Mouse (Mus musculus): ENCODE measurements around the gene Psmg4.

Gene Psmg4

GRCm38 (mm10) chr13:34162491-34163303, at the start of gene Psmg4:
Gene Psmg4, plus strand, starts transcription at chr13:34162964.
- peak; percentile 83 for DNase-seq (ENCODE audit: low read depth, low spot score)

- DNase-seq (ENCODE audit: low read depth, low spot score) = no peak
Observed at GRCm38 (mm10) chr13:34113086-34113485, 49.7 kb upstream of the Psmg4 start.

- no peak for DNase-seq (ENCODE audit: low read depth, low spot score)
Observed at GRCm38 (mm10) chr13:34114654-34115053, 48.1 kb upstream of the Psmg4 start.

GRCm38 (mm10) chr13:34116508-34116907, 46.3 kb upstream of the Psmg4 start:
- DNase-seq (ENCODE audit: low read depth, low spot score) = no peak

GRCm38 (mm10) chr13:34118816-34119215, 43.9 kb upstream of the Psmg4 start:
- no peak for DNase-seq (ENCODE audit: low read depth, low spot score)

GRCm38 (mm10) chr13:34119406-34119805, 43.4 kb upstream of the Psmg4 start:
- no peak for DNase-seq (ENCODE audit: low read depth, low spot score)

- no peak for DNase-seq (ENCODE audit: low read depth, low spot score)
Observed at GRCm38 (mm10) chr13:34120536-34120935, 42.2 kb upstream of the Psmg4 start.

- DNase-seq (ENCODE audit: low read depth, low spot score) = peak; percentile 45
Observed at GRCm38 (mm10) chr13:34125711-34126110, 37.1 kb upstream of the Psmg4 start.

- DNase-seq (ENCODE audit: low read depth, low spot score) = no peak
Observed at GRCm38 (mm10) chr13:34128276-34129114, 34.3 kb upstream of the Psmg4 start.

- DNase-seq (ENCODE audit: low read depth, low spot score) = no peak
Observed at GRCm38 (mm10) chr13:34129485-34130225, 33.1 kb upstream of the Psmg4 start.

GRCm38 (mm10) chr13:34130226-34130731, 32.5 kb upstream of the Psmg4 start, which contains the start of gene Tubb2b:
Gene Tubb2b, minus strand, starts transcription at chr13:34130466.
- DNase-seq (ENCODE audit: low read depth, low spot score) = no peak

- DNase-seq (ENCODE audit: low read depth, low spot score) = no peak
Observed at GRCm38 (mm10) chr13:34131011-34131707, 31.6 kb upstream of the Psmg4 start.

GRCm38 (mm10) chr13:34131708-34132060, 31.1 kb upstream of the Psmg4 start:
- no peak for DNase-seq (ENCODE audit: low read depth, low spot score)

- no peak for DNase-seq (ENCODE audit: low read depth, low spot score)
Observed at GRCm38 (mm10) chr13:34132299-34132698, 30.5 kb upstream of the Psmg4 start.

GRCm38 (mm10) chr13:34132875-34133274, 29.9 kb upstream of the Psmg4 start:
- no peak for DNase-seq (ENCODE audit: low read depth, low spot score)

- DNase-seq (ENCODE audit: low read depth, low spot score) = no peak
Observed at GRCm38 (mm10) chr13:34133326-34134071, 29.3 kb upstream of the Psmg4 start.

GRCm38 (mm10) chr13:34134276-34134675, 28.5 kb upstream of the Psmg4 start:
- DNase-seq (ENCODE audit: low read depth, low spot score) = no peak

GRCm38 (mm10) chr13:34136605-34137004, 26.2 kb upstream of the Psmg4 start:
- DNase-seq (ENCODE audit: low read depth, low spot score) = no peak

- DNase-seq (ENCODE audit: low read depth, low spot score) = no peak
Observed at GRCm38 (mm10) chr13:34143389-34143788, 19.4 kb upstream of the Psmg4 start.

GRCm38 (mm10) chr13:34146916-34147315, 15.8 kb upstream of the Psmg4 start:
- DNase-seq (ENCODE audit: low read depth, low spot score) = no peak

Measured in skeletal muscle tissue, adult 2 months (tissue).